Comparison of ENCODE assay signal across 8 mouse cellular contexts in the genomic region with DNA sequence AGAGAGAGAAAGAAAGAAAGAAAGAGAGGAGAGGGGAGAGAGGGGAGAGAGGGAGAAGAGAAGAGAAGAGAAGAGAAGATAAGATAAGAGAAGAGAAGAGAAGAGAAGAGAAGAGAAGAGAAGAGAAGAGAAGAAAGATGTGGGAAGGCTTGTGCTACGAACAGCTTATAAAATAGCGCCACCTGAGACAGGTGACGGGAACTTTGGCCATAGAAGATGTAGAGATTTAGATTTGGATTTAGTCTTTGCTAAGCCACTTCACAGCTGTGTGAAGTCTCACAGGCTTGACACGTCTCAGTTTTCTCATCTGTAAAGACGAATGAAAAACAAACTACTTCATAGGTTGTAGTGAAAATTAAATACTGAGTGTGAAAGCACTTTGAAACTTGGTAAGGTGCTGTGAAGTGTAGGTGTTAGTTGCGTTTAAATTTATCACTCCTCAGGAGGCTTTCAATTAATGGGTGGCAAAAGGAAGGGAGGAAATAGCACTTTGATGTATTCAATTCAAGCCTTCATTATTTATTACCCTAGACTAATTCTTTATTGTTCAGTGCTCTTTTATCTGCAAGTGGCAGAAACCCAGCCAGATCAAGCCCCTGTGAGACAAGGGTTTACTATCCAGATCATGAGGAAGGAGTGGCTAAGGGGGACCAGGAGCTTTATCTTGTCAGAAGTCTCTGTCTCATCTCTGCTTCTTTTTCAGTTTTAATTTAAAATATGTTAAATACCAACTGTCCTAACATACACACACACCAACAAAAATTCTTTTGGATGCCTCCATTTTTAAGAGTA. TPM values are rescaled to one million over a fixed set of nuclear protein-coding genes. Genes with fewer than 3 reads are reported as not detected.
DNase-seq lines count a peak whose midpoint lies in the region; ATAC-seq and TF ChIP-seq lines count a peak whose summit lies in the region.

No protein-coding gene starts in this region.

- no peak for ATAC-seq in heart, embryonic 13.5 days (ENCODE audit: extremely low read depth, insufficient number of reproducible peaks, low FRiP score, low TSS enrichment)
- no peak for ATAC-seq in hindbrain, embryonic 13.5 days (ENCODE audit: low FRiP score)
- no peak for ATAC-seq in midbrain, embryonic 12.5 days (ENCODE audit: low FRiP score, low read depth)

- peak overlapping the region; percentile 95 for H3K4me2 ChIP-seq in heart, embryonic 13.5 days
- peak overlapping the region; percentile 97; the same call in 1 of the 2 replicates for H3K4me2 ChIP-seq in CH12.LX (ENCODE audit: insufficient read depth, low read depth, poor library complexity, severe bottlenecking)
- peak overlapping the region; percentile 74 for H3K4me2 ChIP-seq in hindbrain, embryonic 13.5 days
- peak overlapping the region; percentile 82 for H3K4me2 ChIP-seq in midbrain, embryonic 12.5 days (replicated peaks)

- TF ChIP-seq POLR2A in CH12.LX (IDR thresholded peaks at IDR 0.05; ENCODE audit: low read depth, low read length), result no peak

- WGBS in heart, embryonic 13.5 days, result 9% methylated on average over 6 of the region's 6 CpGs
- 11% methylated on average over 6 of the region's 6 CpGs for WGBS in hindbrain, embryonic 13.5 days
- 12% methylated on average over 6 of the region's 6 CpGs for WGBS in midbrain, embryonic 12.5 days

- H3K27me3 ChIP-seq in heart, embryonic 13.5 days (replicated peaks), result no peaks in the 10 kb centered on the region
- peaks cover 3% of the 10 kb centered on the region for H3K27me3 ChIP-seq in CH12.LX (replicated peaks)
- no peaks in the 10 kb centered on the region for H3K27me3 ChIP-seq in hindbrain, embryonic 13.5 days
- no peaks in the 10 kb centered on the region for H3K27me3 ChIP-seq in midbrain, embryonic 12.5 days

- in situ Hi-C loops in CH12.LX (cut with MboI; ENCODE audit: low pct_ligation_motif_present, low pct_unique_long_range_greater_than_20kb, low sequenced_read_pairs), result no loop called here

- TF ChIP-seq CTCF in CH12.LX (conservative IDR thresholded peaks at IDR 0.05 in 1 of 2, IDR thresholded peaks at IDR 0.05 in 1 of 2; ENCODE audit: low read depth in 2 of 2, low read length in 2 of 2), result peak in 1 of 2 experiments; percentile 45; a peak in 2 of 4 replicates

- peak; percentile 19 for TF ChIP-seq RAD21 in CH12.LX (IDR thresholded peaks at IDR 0.05; ENCODE audit: low read depth, low read length)

- H3K9me3 ChIP-seq in heart, embryonic 13.5 days, result no peaks in the 10 kb centered on the region
- H3K9me3 ChIP-seq in CH12.LX (replicated peaks; ENCODE audit: low read length), result peaks cover 3% of the 10 kb centered on the region
- no peaks in the 10 kb centered on the region for H3K9me3 ChIP-seq in hindbrain, embryonic 13.5 days
- H3K9me3 ChIP-seq in midbrain, embryonic 12.5 days, result no peaks in the 10 kb centered on the region

- H3K4me1 ChIP-seq in heart, embryonic 13.5 days, result peaks cover 36% of the 10 kb centered on the region
- H3K4me1 ChIP-seq in CH12.LX (ENCODE audit: control insufficient read depth in 1 of 2, insufficient read depth in 2 of 2), result peaks cover 9 to 28% of the 10 kb centered on the region in 2 experiments; a peak in 3 of 4 replicates
- peaks cover 25% of the 10 kb centered on the region for H3K4me1 ChIP-seq in hindbrain, embryonic 13.5 days (replicated peaks)
- peaks cover 17% of the 10 kb centered on the region for H3K4me1 ChIP-seq in midbrain, embryonic 12.5 days

- H3K79me2 ChIP-seq in CH12.LX (replicated peaks; ENCODE audit: control insufficient read depth, extremely low read depth, insufficient read depth, poor library complexity, severe bottlenecking), result peaks cover 33% of the 10 kb centered on the region

- H3K36me3 ChIP-seq in heart, embryonic 13.5 days, result no peaks in the 10 kb centered on the region
- peaks cover 0 to 2% of the 10 kb centered on the region in 2 experiments for H3K36me3 ChIP-seq in CH12.LX (replicated peaks in 1 of 2; ENCODE audit: control insufficient read depth in 1 of 2, insufficient read depth in 1 of 2, low read length in 1 of 2)
- H3K36me3 ChIP-seq in hindbrain, embryonic 13.5 days, result no peaks in the 10 kb centered on the region
- H3K36me3 ChIP-seq in midbrain, embryonic 12.5 days, result no peaks in the 10 kb centered on the region

- H3K27ac ChIP-seq in heart, embryonic 13.5 days (replicated peaks), result no peak overlapping the region
- no peak overlapping the region for H3K27ac ChIP-seq in CH12.LX (ENCODE audit: insufficient read depth, low read depth)
- no peak overlapping the region for H3K27ac ChIP-seq in hindbrain, embryonic 13.5 days
- H3K27ac ChIP-seq in midbrain, embryonic 12.5 days (replicated peaks), result no peak overlapping the region

- H3K4me3 ChIP-seq in heart, embryonic 13.5 days, result peak overlapping the region; percentile 79
- H3K4me3 ChIP-seq in CH12.LX (replicated peaks in 1 of 3; ENCODE audit: low read depth in 2 of 3, low read length in 2 of 3, poor library complexity in 1 of 3), result no peak overlapping the region
- no peak overlapping the region for H3K4me3 ChIP-seq in hindbrain, embryonic 13.5 days
- H3K4me3 ChIP-seq in midbrain, embryonic 12.5 days, result peak overlapping the region; percentile 89

- peak overlapping the region; percentile 44; the same call in 1 of the 2 replicates for H3K9ac ChIP-seq in heart, embryonic 13.5 days
- no peak overlapping the region for H3K9ac ChIP-seq in CH12.LX (ENCODE audit: insufficient read depth, low read depth)
- H3K9ac ChIP-seq in hindbrain, embryonic 13.5 days, result no peak overlapping the region
- H3K9ac ChIP-seq in midbrain, embryonic 12.5 days (replicated peaks), result peak overlapping the region; percentile 49; the same call in 1 of the 2 replicates

- TF ChIP-seq EP300 in CH12.LX (IDR thresholded peaks at IDR 0.05; ENCODE audit: low read length), result no peak

- dilution Hi-C loops in CH12.LX (cut with MboI; ENCODE audit: extremely low pct_ligation_motif_present, extremely low pct_unique_long_range_greater_than_20kb, low sequenced_read_pairs), result no loop called here

- DNase-seq in heart, adult 11 months, result no peak
- DNase-seq in CH12.LX (ENCODE audit: extremely low read depth), result no peak
- DNase-seq in urinary bladder, adult 18-20 months (ENCODE audit: low spot score in 2 of 2), result no peak
- DNase-seq in Muller cell, postnatal 12 days (ENCODE audit: inconsistent ontology term), result no peak
- no peak for DNase-seq in kidney, adult 18-20 months

TF ChIP-seq in CH12.LX, 34 proteins besides CTCF, POLR2A, EP300 and RAD21:
- TF ChIP-seq SMC3 (IDR thresholded peaks at IDR 0.05; ENCODE audit: low read depth, low read length) (no peak), RCOR1 (conservative IDR thresholded peaks at IDR 0.05; ENCODE audit: low read depth, low read length) (no peak), UBTF (IDR thresholded peaks at IDR 0.05; ENCODE audit: low read depth, low read length) (no peak), E2F4 (IDR thresholded peaks at IDR 0.05; ENCODE audit: insufficient replicate concordance, low read depth, low read length) (no peak), ETS1 (conservative IDR thresholded peaks at IDR 0.05; ENCODE audit: low read depth, low read length) (no peak), PAX5 (IDR thresholded peaks at IDR 0.05; ENCODE audit: low read length) (no peak), TCF12 (IDR thresholded peaks at IDR 0.05; ENCODE audit: low read depth, low read length) (no peak), CHD1 (IDR thresholded peaks at IDR 0.05; ENCODE audit: low read depth, low read length) (no peak), MXI1 (IDR thresholded peaks at IDR 0.05; ENCODE audit: low read depth, low read length) (no peak)

RNA-seq across cellular contexts. Expression of a gene that starts 1.2 kb away (rescaled TPM):
- 15.1 and 17.1 TPM in 2 replicates for polyA plus RNA-seq in heart, embryonic 13.5 days (2015; fragmentation: Nextera tagmentation; extraction: Ambion mirVana)
- 12.2 and 14.0 TPM in 2 replicates for total RNA-seq in CH12.LX (2012; rRNA removed)
- total RNA-seq in CH12.LX (2014; rRNA removed), result 28.0 and 31.1 TPM in 2 replicates
- polyA plus RNA-seq in CH12.LX (2012; ENCODE audit: insufficient read length, low read depth), result 23.6 and 26.1 TPM in 2 replicates
- polyA plus RNA-seq in hindbrain, embryonic 13.5 days (2015; fragmentation: Nextera tagmentation; extraction: Ambion mirVana), result 37.6 and 38.4 TPM in 2 replicates
- 34.8 and 37.2 TPM in 2 replicates for polyA plus RNA-seq in midbrain, embryonic 12.5 days (2016; fragmentation: Nextera tagmentation; extraction: Ambion mirVana)

RNA-seq across cellular contexts. Expression of a gene that starts 25.2 kb away (rescaled TPM):
- 523 and 569 TPM in 2 replicates for polyA plus RNA-seq in heart, embryonic 13.5 days (2015; fragmentation: Nextera tagmentation; extraction: Ambion mirVana)
- 593 and 709 TPM in 2 replicates for total RNA-seq in CH12.LX (2012; rRNA removed)
- total RNA-seq in CH12.LX (2014; rRNA removed), result 1,628 and 1,755 TPM in 2 replicates
- polyA plus RNA-seq in CH12.LX (2012; ENCODE audit: insufficient read length, low read depth), result 694 and 715 TPM in 2 replicates
- polyA plus RNA-seq in hindbrain, embryonic 13.5 days (2015; fragmentation: Nextera tagmentation; extraction: Ambion mirVana), result 291 and 315 TPM in 2 replicates
- polyA plus RNA-seq in midbrain, embryonic 12.5 days (2016; fragmentation: Nextera tagmentation; extraction: Ambion mirVana), result 493 and 550 TPM in 2 replicates

RNA-seq across cellular contexts. Expression of a gene that starts 54.6 kb away (rescaled TPM):
- polyA plus RNA-seq in heart, embryonic 13.5 days (2015; fragmentation: Nextera tagmentation; extraction: Ambion mirVana), result 6.2 and 7.0 TPM in 2 replicates
- total RNA-seq in CH12.LX (2012; rRNA removed) (14.6 and 14.7 TPM in 2 replicates), CH12.LX (2014; rRNA removed) (23.7 and 24.5 TPM in 2 replicates)
- polyA plus RNA-seq in CH12.LX (2012; ENCODE audit: insufficient read length, low read depth), result 29.4 and 31.6 TPM in 2 replicates
- 12.2 and 12.8 TPM in 2 replicates for polyA plus RNA-seq in hindbrain, embryonic 13.5 days (2015; fragmentation: Nextera tagmentation; extraction: Ambion mirVana)
- polyA plus RNA-seq in midbrain, embryonic 12.5 days (2016; fragmentation: Nextera tagmentation; extraction: Ambion mirVana), result 9.7 and 12.0 TPM in 2 replicates

Comparison
In these comparisons a context has a peak if more than half of its experiments do, and no peak if none do; other contexts are left out.
1. H3K4me3 ChIP-seq: peak in heart, embryonic 13.5 days (single experiment) and midbrain, embryonic 12.5 days (single experiment); none in CH12.LX (0 of 3) and hindbrain, embryonic 13.5 days (single experiment).
2. H3K9ac ChIP-seq: peak in heart, embryonic 13.5 days (single experiment) and midbrain, embryonic 12.5 days (single experiment); none in CH12.LX (single experiment) and hindbrain, embryonic 13.5 days (single experiment).
3. Peak in every context shown above with its lines, with median percentiles within 50 percentile points of each other: H3K4me2 ChIP-seq.